Mouse (Mus musculus): ENCODE results near the gene Stx6.

- TF ChIP-seq POLR2A (IDR thresholded peaks at IDR 0.05; ENCODE audit: low read depth, low read length) = no peak
- no peak for TF ChIP-seq CTCF (IDR thresholded peaks at IDR 0.05; ENCODE audit: extremely low read depth, insufficient read length, insufficient replicate concordance, low read depth, low read length)
Measured at GRCm38 (mm10) chr1:155200967-155201366, 42.5 kb downstream of the Stx6 start.
